Mouse (Mus musculus) brain, embryonic 14.5 days (tissue): ENCODE measurements at regions not wholly inside any gene's neighbourhood (a gene's known extent, or its start where the extent isn't known, plus 50 kb on each side); places are given as distances from the start of the nearest gene placed in this dataset.

Experiments used
- CTCF ChIP-seq: fragments of 200-500 bp; IDR thresholded peaks from 2 replicates; pipeline ENCODE4 v1.5.1; 2012; ENCODE audit warnings: inconsistent platforms, mild to moderate bottlenecking, moderate library complexity, borderline replicate concordance; ENCODE audit not compliant: insufficient read depth, insufficient read length; ENCODE audit errors: extremely low read depth
- POLR2A ChIP-seq: fragments of 200-500 bp; IDR thresholded peaks from 2 replicates; pipeline ENCODE4 v1.6.1; 2012; ENCODE audit warnings: mild to moderate bottlenecking, inconsistent platforms, borderline replicate concordance; ENCODE audit not compliant: poor library complexity, insufficient read depth, insufficient read length, severe bottlenecking; ENCODE audit errors: extremely low read depth

DNA sequence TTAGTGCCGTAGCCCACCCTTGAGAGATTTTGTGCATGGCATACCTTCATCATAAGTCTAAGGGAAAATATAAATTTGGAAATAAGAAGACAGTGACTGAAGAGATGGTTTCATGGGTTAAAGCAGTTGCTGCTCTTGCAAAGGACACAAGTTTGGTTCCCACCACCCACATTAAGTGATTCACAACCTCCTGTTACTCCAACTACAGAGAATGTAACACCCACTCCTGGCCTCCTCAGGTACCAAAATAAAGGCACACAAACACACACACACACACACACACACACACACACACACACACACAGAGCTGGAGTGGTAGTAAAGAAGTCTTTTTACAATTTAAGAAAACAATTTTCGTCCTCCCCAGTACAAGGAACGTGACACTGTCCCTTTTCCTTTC lies 421.4 kb downstream of the Dad1 start:
- no peak for TF ChIP-seq POLR2A
- no peak for TF ChIP-seq CTCF
